Mouse (Mus musculus): ENCODE results near the gene Oas1f. TPM values are rescaled to one million over a fixed set of nuclear protein-coding genes. Genes with fewer than 3 reads are reported as not detected.

Oas1f gene
- total and polyA plus RNA-seq, 3 experiments, result not detected

DNA sequence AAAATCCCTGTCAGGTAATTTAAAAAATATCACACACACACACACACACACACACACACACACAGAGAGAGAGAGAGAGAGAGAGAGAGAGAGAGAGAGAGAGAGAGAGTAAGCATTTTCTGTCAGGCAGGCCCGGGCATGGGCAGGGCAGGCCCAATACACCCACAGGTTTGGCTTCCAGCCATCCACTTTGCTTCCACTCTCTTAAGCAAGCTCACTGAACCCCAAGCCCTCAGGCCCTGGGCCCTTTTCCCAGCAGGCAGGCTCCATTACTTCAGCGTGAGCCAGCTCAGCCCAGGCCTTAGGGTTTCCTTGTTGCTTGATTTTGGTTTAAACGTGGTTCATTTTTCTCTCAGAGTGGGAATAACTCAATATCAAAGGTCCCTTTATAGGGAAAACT, 2.5 kb upstream of the Oas1f start:
- dilution Hi-C loops (cut with MboI; ENCODE audit: extremely low pct_ligation_motif_present, extremely low pct_unique_long_range_greater_than_20kb, low sequenced_read_pairs), result no loop called here
- DNase-seq (ENCODE audit: extremely low read depth), result no peak
- H3K9ac ChIP-seq (ENCODE audit: insufficient read depth, low read depth), result no peak overlapping the region

DNA sequence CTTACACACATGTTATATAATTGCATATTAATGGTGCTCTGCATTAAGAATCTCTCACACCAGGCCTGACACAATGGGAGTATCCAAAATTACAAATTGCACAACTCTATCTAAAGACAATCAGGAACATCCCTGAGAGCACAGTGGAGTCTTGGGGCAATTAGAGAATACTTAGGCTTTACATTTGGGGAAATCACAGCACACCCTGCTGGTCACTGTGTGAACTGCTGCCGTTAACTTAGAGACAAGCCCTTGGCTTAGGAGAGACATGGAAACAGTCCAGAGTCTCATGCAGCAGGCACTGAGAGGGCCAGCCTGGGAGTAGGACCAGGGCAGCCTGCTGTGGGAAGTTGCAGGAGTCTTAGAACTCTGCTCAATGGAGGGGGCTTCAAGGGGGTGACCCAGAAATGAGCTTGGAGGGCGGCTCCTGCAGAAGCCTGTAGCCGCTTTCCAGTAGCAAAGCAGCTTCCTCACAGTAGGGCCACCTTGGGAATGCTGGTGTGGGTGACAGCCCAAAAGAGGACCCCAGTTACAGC, 2.5 kb downstream of the Oas1f start:
- TF ChIP-seq TCF12 (IDR thresholded peaks at IDR 0.05; ENCODE audit: low read depth, low read length) (peak; percentile 12; the same call in 1 of the 2 replicates), UBTF (IDR thresholded peaks at IDR 0.05; ENCODE audit: low read depth, low read length) (no peak), ZNF384 (IDR thresholded peaks at IDR 0.05; ENCODE audit: low read depth, low read length) (no peak), ZC3H11A (IDR thresholded peaks at IDR 0.05; ENCODE audit: low read depth, low read length) (no peak), MXI1 (IDR thresholded peaks at IDR 0.05; ENCODE audit: low read depth, low read length) (no peak), MAX (IDR thresholded peaks at IDR 0.05; ENCODE audit: low read length) (no peak), MAZ (IDR thresholded peaks at IDR 0.05; ENCODE audit: low read depth, low read length) (no peak), ZKSCAN1 (IDR thresholded peaks at IDR 0.05; ENCODE audit: borderline replicate concordance, low read depth, low read length) (no peak), JUN (IDR thresholded peaks at IDR 0.05; ENCODE audit: insufficient read depth, low read depth, low read length) (no peak), USF2 (conservative IDR thresholded peaks at IDR 0.05; ENCODE audit: low read depth, low read length) (no peak), BHLHE40 (IDR thresholded peaks at IDR 0.05; ENCODE audit: low read depth, low read length) (no peak), HCFC1 (IDR thresholded peaks at IDR 0.05; ENCODE audit: low read depth, low read length) (no peak), NELFE (IDR thresholded peaks at IDR 0.05; ENCODE audit: low read depth, low read length) (no peak), POLR2A (IDR thresholded peaks at IDR 0.05; ENCODE audit: low read depth, low read length) (no peak), JUND (conservative IDR thresholded peaks at IDR 0.05; ENCODE audit: low read depth, low read length) (no peak), USF1 (IDR thresholded peaks at IDR 0.05; ENCODE audit: low read depth, low read length) (no peak), IRF4 (IDR thresholded peaks at IDR 0.05; ENCODE audit: low read depth, low read length) (no peak), CHD2 (IDR thresholded peaks at IDR 0.05; ENCODE audit: low read length) (no peak), SMC3 (IDR thresholded peaks at IDR 0.05; ENCODE audit: low read depth, low read length) (peak; percentile 71), RAD21 (IDR thresholded peaks at IDR 0.05; ENCODE audit: low read depth, low read length) (peak; percentile 41), EP300 (IDR thresholded peaks at IDR 0.05; ENCODE audit: low read length) (no peak), NRF1 (IDR thresholded peaks at IDR 0.05; ENCODE audit: low read depth, low read length) (no peak), PAX5 (IDR thresholded peaks at IDR 0.05; ENCODE audit: low read length) (no peak), CTCF (conservative IDR thresholded peaks at IDR 0.05 in 1 of 2, IDR thresholded peaks at IDR 0.05 in 1 of 2; ENCODE audit: low read depth in 2 of 2, low read length in 2 of 2) (peak; percentile 79 to 91)
- peaks cover 10% of the 10 kb centered on the region for H3K9me3 ChIP-seq (replicated peaks; ENCODE audit: low read length)
- no peak overlapping the region for H3K27ac ChIP-seq (ENCODE audit: insufficient read depth, low read depth)
- H3K27me3 ChIP-seq (replicated peaks), result peaks cover 64% of the 10 kb centered on the region
- in situ Hi-C loops (cut with MboI; ENCODE audit: low pct_ligation_motif_present, low pct_unique_long_range_greater_than_20kb, low sequenced_read_pairs) (no loop called here), dilution Hi-C loops (cut with MboI; ENCODE audit: extremely low pct_ligation_motif_present, extremely low pct_unique_long_range_greater_than_20kb, low sequenced_read_pairs) (no loop called here)
- H3K4me2 ChIP-seq (ENCODE audit: insufficient read depth, low read depth, poor library complexity, severe bottlenecking), result no peak overlapping the region
- peak; percentile 54 for DNase-seq (ENCODE audit: extremely low read depth)
- no peak overlapping the region for H3K9ac ChIP-seq (ENCODE audit: insufficient read depth, low read depth)
- no peaks in the 10 kb centered on the region for H3K4me1 ChIP-seq (ENCODE audit: control insufficient read depth in 1 of 2, insufficient read depth in 2 of 2)
- H3K79me2 ChIP-seq (replicated peaks; ENCODE audit: control insufficient read depth, extremely low read depth, insufficient read depth, poor library complexity, severe bottlenecking), result no peaks in the 10 kb centered on the region
- H3K4me3 ChIP-seq (replicated peaks in 1 of 3; ENCODE audit: low read depth in 2 of 3, low read length in 2 of 3, poor library complexity in 1 of 3), result no peak overlapping the region
- no peaks in the 10 kb centered on the region for H3K36me3 ChIP-seq (replicated peaks in 1 of 2; ENCODE audit: control insufficient read depth in 1 of 2, insufficient read depth in 1 of 2, low read length in 1 of 2)

More for the DNA sequence above, 2.5 kb upstream of the Oas1f start:
- H3K4me1 ChIP-seq (ENCODE audit: control insufficient read depth in 1 of 2, insufficient read depth in 2 of 2), result no peaks in the 10 kb centered on the region
- peaks cover 76% of the 10 kb centered on the region for H3K27me3 ChIP-seq (replicated peaks)
- in situ Hi-C loops (cut with MboI; ENCODE audit: low pct_ligation_motif_present, low pct_unique_long_range_greater_than_20kb, low sequenced_read_pairs), result loop anchor here (5.0 kb wide), 1 partner anchor 78 kb away; no protein-coding TSS in a partner anchor
- H3K9me3 ChIP-seq (replicated peaks; ENCODE audit: low read length), result no peaks in the 10 kb centered on the region
- H3K36me3 ChIP-seq (replicated peaks in 1 of 2; ENCODE audit: control insufficient read depth in 1 of 2, insufficient read depth in 1 of 2, low read length in 1 of 2), result no peaks in the 10 kb centered on the region
- H3K79me2 ChIP-seq (replicated peaks; ENCODE audit: control insufficient read depth, extremely low read depth, insufficient read depth, poor library complexity, severe bottlenecking), result no peaks in the 10 kb centered on the region
- no peak overlapping the region for H3K27ac ChIP-seq (ENCODE audit: insufficient read depth, low read depth)
- TF ChIP-seq ZC3H11A (IDR thresholded peaks at IDR 0.05; ENCODE audit: low read depth, low read length) (no peak), MAZ (IDR thresholded peaks at IDR 0.05; ENCODE audit: low read depth, low read length) (no peak), MXI1 (IDR thresholded peaks at IDR 0.05; ENCODE audit: low read depth, low read length) (no peak), ZNF384 (IDR thresholded peaks at IDR 0.05; ENCODE audit: low read depth, low read length) (no peak), NELFE (IDR thresholded peaks at IDR 0.05; ENCODE audit: low read depth, low read length) (no peak), JUND (conservative IDR thresholded peaks at IDR 0.05; ENCODE audit: low read depth, low read length) (no peak), POLR2A (IDR thresholded peaks at IDR 0.05; ENCODE audit: low read depth, low read length) (no peak), USF2 (conservative IDR thresholded peaks at IDR 0.05; ENCODE audit: low read depth, low read length) (no peak), MAFK (IDR thresholded peaks at IDR 0.05; ENCODE audit: insufficient replicate concordance, low read length) (no peak), MEF2A (IDR thresholded peaks at IDR 0.05; ENCODE audit: borderline replicate concordance, low read depth, low read length) (no peak), EP300 (IDR thresholded peaks at IDR 0.05; ENCODE audit: low read length) (no peak)
- H3K4me2 ChIP-seq (ENCODE audit: insufficient read depth, low read depth, poor library complexity, severe bottlenecking), result no peak overlapping the region
- no peak overlapping the region for H3K4me3 ChIP-seq (replicated peaks in 1 of 3; ENCODE audit: low read depth in 2 of 3, low read length in 2 of 3, poor library complexity in 1 of 3)

Data from CH12.LX (cell line).